In genomic region chr5:117158335-117159018, GRCm38 (mm10) we compare ENCODE assay signal across 8 mouse cellular contexts. TPM values are rescaled to one million over a fixed set of nuclear protein-coding genes. Genes with fewer than 3 reads are reported as not detected.
A peak's percentile ranks its signal among the peaks of the same experiment; 100 is the strongest.
DNase-seq lines count a peak whose midpoint lies in the region; ATAC-seq lines count a peak whose summit lies in the region.

No protein-coding gene starts in this region.

- H3K36me3 ChIP-seq in splenic B cell, adult 2 months (ENCODE audit: control insufficient read depth, insufficient read depth, low read length, poor library complexity, severe bottlenecking): no peaks in the 10 kb centered on the region
- H3K36me3 ChIP-seq in midbrain, embryonic 14.5 days (ENCODE audit: control insufficient read depth, insufficient read depth, low read length): no peaks in the 10 kb centered on the region
- H3K36me3 ChIP-seq in midbrain, embryonic 16.5 days (ENCODE audit: control insufficient read depth, insufficient read depth, low read length): no peaks in the 10 kb centered on the region

- WGBS in midbrain, embryonic 14.5 days: 85% methylated on average over 7 of the region's 7 CpGs
- WGBS in midbrain, embryonic 16.5 days: 77% methylated on average over 7 of the region's 7 CpGs

- no peak overlapping the region for H3K9ac ChIP-seq in midbrain, embryonic 14.5 days (replicated peaks; ENCODE audit: low read length)
- no peak overlapping the region for H3K9ac ChIP-seq in midbrain, embryonic 16.5 days (ENCODE audit: low read depth, low read length)

- no peak overlapping the region for H3K4me3 ChIP-seq in midbrain, embryonic 14.5 days (replicated peaks; ENCODE audit: low read depth, low read length)
- H3K4me3 ChIP-seq in midbrain, embryonic 16.5 days (ENCODE audit: low read depth, low read length): no peak overlapping the region

- no peak overlapping the region for H3K27ac ChIP-seq in midbrain, embryonic 14.5 days (replicated peaks; ENCODE audit: low read depth, low read length)
- H3K27ac ChIP-seq in midbrain, embryonic 16.5 days (ENCODE audit: low read length): no peak overlapping the region

- no peak for ATAC-seq in midbrain, embryonic 14.5 days (ENCODE audit: low FRiP score, low TSS enrichment)
- no peak for ATAC-seq in midbrain, embryonic 16.5 days

- H3K27me3 ChIP-seq in splenic B cell, adult 2 months (ENCODE audit: control insufficient read depth, insufficient read depth, low read length, poor library complexity, severe bottlenecking): no peaks in the 10 kb centered on the region
- no peaks in the 10 kb centered on the region for H3K27me3 ChIP-seq in midbrain, embryonic 14.5 days (ENCODE audit: control insufficient read depth, insufficient read depth, low read length)
- H3K27me3 ChIP-seq in midbrain, embryonic 16.5 days (ENCODE audit: control insufficient read depth, insufficient read depth, low read depth, low read length): no peaks in the 10 kb centered on the region

- DNase-seq in urinary bladder, adult 18-20 months (ENCODE audit: low spot score in 2 of 2): peak; percentile 62 to 79
- DNase-seq in urinary bladder, postnatal 10 days (ENCODE audit: low spot score): no peak
- DNase-seq in gastrocnemius, postnatal 25 days: peak; percentile 59
- peak; percentile 38 to 51 for DNase-seq in kidney, postnatal 36 days
- DNase-seq in splenic B cell, adult 2 months (ENCODE audit: low read depth, low spot score): peak; percentile 84
- DNase-seq in midbrain, embryonic 14.5 days: no peak
- DNase-seq in cerebellum, adult 8-10 months: no peak

- H3K4me2 ChIP-seq in midbrain, embryonic 14.5 days (ENCODE audit: low read length): no peak overlapping the region
- no peak overlapping the region for H3K4me2 ChIP-seq in midbrain, embryonic 16.5 days (ENCODE audit: low read length)

- no peaks in the 10 kb centered on the region for H3K4me1 ChIP-seq in midbrain, embryonic 14.5 days (ENCODE audit: control insufficient read depth, insufficient read depth, low read length)
- H3K4me1 ChIP-seq in midbrain, embryonic 16.5 days (ENCODE audit: control insufficient read depth, insufficient read depth, low read length): no peaks in the 10 kb centered on the region

- H3K9me3 ChIP-seq in midbrain, embryonic 14.5 days (ENCODE audit: control insufficient read depth, low read length): no peaks in the 10 kb centered on the region
- H3K9me3 ChIP-seq in midbrain, embryonic 16.5 days (replicated peaks; ENCODE audit: control insufficient read depth, low read length, poor library complexity, severe bottlenecking): no peaks in the 10 kb centered on the region; the same call in 1 of the 2 replicates

RNA-seq across cellular contexts. Expression of gene Taok3, which starts 38.5 kb away (rescaled TPM):
- total RNA-seq in gastrocnemius, postnatal 25 days (2021): 1 to 10 TPM; 4.4 to 5.8 TPM
- 50.3 and 52.6 TPM in 2 replicates for polyA plus RNA-seq in midbrain, embryonic 14.5 days (2014; fragmentation: Nextera tagmentation; extraction: Ambion mirVana)
- 67.1 and 69.2 TPM in 2 replicates for polyA plus RNA-seq in midbrain, embryonic 16.5 days (2015; fragmentation: Nextera tagmentation; extraction: Ambion mirVana)

RNA-seq across cellular contexts. Expression of gene Suds3, which starts 42.6 kb away (rescaled TPM):
- 10 to 100 TPM; 72.6 to 81.8 TPM for total RNA-seq in gastrocnemius, postnatal 25 days (2021)
- 52.9 and 83.1 TPM in 2 replicates for polyA plus RNA-seq in midbrain, embryonic 14.5 days (2014; fragmentation: Nextera tagmentation; extraction: Ambion mirVana)
- polyA plus RNA-seq in midbrain, embryonic 16.5 days (2015; fragmentation: Nextera tagmentation; extraction: Ambion mirVana): 82.3 and 83.6 TPM in 2 replicates

Comparison
In these comparisons a context has a peak if more than half of its experiments do, and no peak if none do; other contexts are left out.
1. DNase-seq: peak in urinary bladder, adult 18-20 months (2 of 2), gastrocnemius, postnatal 25 days (single experiment), kidney, postnatal 36 days (2 of 2) and splenic B cell, adult 2 months (single experiment); none in urinary bladder, postnatal 10 days (single experiment), midbrain, embryonic 14.5 days (single experiment) and cerebellum, adult 8-10 months (single experiment).